Mouse (Mus musculus): Measurements from ENCODE around the gene Mrpl51. TPM values are rescaled to one million over a fixed set of nuclear protein-coding genes. Genes with fewer than 3 reads are reported as not detected.

Gene Mrpl51
- 210 and 220 TPM in 2 replicates for polyA plus RNA-seq (2015; fragmentation: Nextera tagmentation; extraction: Ambion mirVana)

- WGBS: under 1% methylated on average over 54 of the region's 54 CpGs
- H3K36me3 ChIP-seq: peaks cover 51% of the 10 kb centered on the region
Observed at GRCm38 (mm10) chr6:125191332-125192015, at the start of gene Mrpl51, which contains the start of gene Ncapd2. Gene Mrpl51, plus strand, starts transcription at chr6:125191801. Gene Ncapd2, minus strand, starts transcription at chr6:125191701.

GRCm38 (mm10) chr6:125142436-125142835 is 49.2 kb upstream of the Mrpl51 start:
- ATAC-seq (ENCODE audit: insufficient number of reproducible peaks, low FRiP score, low TSS enrichment, low read depth): no peak
- no peak overlapping the region for H3K27ac ChIP-seq
- peaks cover 71% of the 10 kb centered on the region for H3K36me3 ChIP-seq
- H3K9ac ChIP-seq: no peak overlapping the region
- no peaks in the 10 kb centered on the region for H3K9me3 ChIP-seq
- no peaks in the 10 kb centered on the region for H3K27me3 ChIP-seq
- no peak overlapping the region for H3K4me3 ChIP-seq
- no peak overlapping the region for H3K4me2 ChIP-seq
- peaks cover 26% of the 10 kb centered on the region for H3K4me1 ChIP-seq
- WGBS: 87% methylated on average over 8 of the region's 8 CpGs

More at GRCm38 (mm10) chr6:125191332-125192015, at the start of gene Mrpl51, which contains the start of gene Ncapd2:
- Histone ChIP-seq H3K4me2 (peak within 1 kb of the TSS; percentile 67), H3K27me3 (no peaks in the 10 kb centered on the region), H3K4me3 (peak within 1 kb of the TSS; percentile 74), H3K9ac (peak within 1 kb of the TSS; percentile 63), H3K4me1 (peaks cover 11% of the 10 kb centered on the region), H3K27ac (peak within 1 kb of the TSS; percentile 99), H3K9me3 (no peaks in the 10 kb centered on the region)
- ATAC-seq (ENCODE audit: insufficient number of reproducible peaks, low FRiP score, low TSS enrichment, low read depth): peak; percentile 96

- Histone ChIP-seq H3K4me1 (peaks cover 32% of the 10 kb centered on the region), H3K4me2 (no peak overlapping the region), H3K4me3 (no peak overlapping the region), H3K27me3 (no peaks in the 10 kb centered on the region), H3K27ac (no peak overlapping the region), H3K9ac (no peak overlapping the region), H3K36me3 (peaks cover 65% of the 10 kb centered on the region), H3K9me3 (no peaks in the 10 kb centered on the region)
- 74% methylated on average over 3 of the region's 3 CpGs for WGBS
- ATAC-seq (ENCODE audit: insufficient number of reproducible peaks, low FRiP score, low TSS enrichment, low read depth): no peak
Observed at GRCm38 (mm10) chr6:125143128-125143527, 48.5 kb upstream of the Mrpl51 start.

- peaks cover 62% of the 10 kb centered on the region for H3K36me3 ChIP-seq
- no peak overlapping the region for H3K27ac ChIP-seq
- no peak overlapping the region for H3K9ac ChIP-seq
- no peaks in the 10 kb centered on the region for H3K9me3 ChIP-seq
- H3K4me3 ChIP-seq: no peak overlapping the region
- WGBS: 83% methylated on average over 9 of the region's 9 CpGs
- H3K4me2 ChIP-seq: no peak overlapping the region
- ATAC-seq (ENCODE audit: insufficient number of reproducible peaks, low FRiP score, low TSS enrichment, low read depth): no peak
- H3K27me3 ChIP-seq: no peaks in the 10 kb centered on the region
- peaks cover 40% of the 10 kb centered on the region for H3K4me1 ChIP-seq
Observed at GRCm38 (mm10) chr6:125143904-125144303, 47.7 kb upstream of the Mrpl51 start.

GRCm38 (mm10) chr6:125145001-125145400 is 46.6 kb upstream of the Mrpl51 start, which contains the start of gene Iffo1:
Gene Iffo1, plus strand, starts transcription at chr6:125145241.
- peak within 1 kb of the TSS; percentile 69 for H3K9ac ChIP-seq
- WGBS: 2% methylated on average over 16 of the region's 16 CpGs
- H3K36me3 ChIP-seq: peaks cover 51% of the 10 kb centered on the region
- H3K27me3 ChIP-seq: no peaks in the 10 kb centered on the region
- H3K4me1 ChIP-seq: peaks cover 48% of the 10 kb centered on the region
- no peaks in the 10 kb centered on the region for H3K9me3 ChIP-seq
- H3K4me2 ChIP-seq: peak within 1 kb of the TSS; percentile 87
- peak within 1 kb of the TSS; percentile 91 for H3K27ac ChIP-seq
- ATAC-seq (ENCODE audit: insufficient number of reproducible peaks, low FRiP score, low TSS enrichment, low read depth): peak; percentile 81
- H3K4me3 ChIP-seq: peak within 1 kb of the TSS; percentile 70

GRCm38 (mm10) chr6:125145479-125145951 is 46.1 kb upstream of the Mrpl51 start:
- ATAC-seq (ENCODE audit: insufficient number of reproducible peaks, low FRiP score, low TSS enrichment, low read depth): no peak
- Histone ChIP-seq H3K27ac (peak overlapping the region; percentile 91), H3K4me1 (peaks cover 48% of the 10 kb centered on the region), H3K27me3 (no peaks in the 10 kb centered on the region), H3K9ac (peak overlapping the region; percentile 69), H3K9me3 (no peaks in the 10 kb centered on the region), H3K36me3 (peaks cover 45% of the 10 kb centered on the region), H3K4me2 (peak overlapping the region; percentile 87), H3K4me3 (peak overlapping the region; percentile 70)
- 2% methylated on average over 33 of the region's 35 CpGs for WGBS

GRCm38 (mm10) chr6:125146148-125146547 is 45.5 kb upstream of the Mrpl51 start:
- H3K9me3 ChIP-seq: no peaks in the 10 kb centered on the region
- peak overlapping the region; percentile 91 for H3K27ac ChIP-seq
- H3K27me3 ChIP-seq: no peaks in the 10 kb centered on the region
- H3K4me3 ChIP-seq: peak overlapping the region; percentile 70
- ATAC-seq (ENCODE audit: insufficient number of reproducible peaks, low FRiP score, low TSS enrichment, low read depth): no peak
- 31% methylated on average over 7 of the region's 7 CpGs for WGBS
- H3K36me3 ChIP-seq: peaks cover 42% of the 10 kb centered on the region
- H3K9ac ChIP-seq: peak overlapping the region; percentile 69; the same call in 1 of the 2 replicates
- peak overlapping the region; percentile 87 for H3K4me2 ChIP-seq
- peaks cover 48% of the 10 kb centered on the region for H3K4me1 ChIP-seq

GRCm38 (mm10) chr6:125146797-125147196 is 44.8 kb upstream of the Mrpl51 start:
- no peaks in the 10 kb centered on the region for H3K9me3 ChIP-seq
- H3K9ac ChIP-seq: no peak overlapping the region
- ATAC-seq (ENCODE audit: insufficient number of reproducible peaks, low FRiP score, low TSS enrichment, low read depth): no peak
- peak overlapping the region; percentile 87 for H3K4me2 ChIP-seq
- peak overlapping the region; percentile 70 for H3K4me3 ChIP-seq
- peaks cover 41% of the 10 kb centered on the region for H3K36me3 ChIP-seq
- 75% methylated on average over 4 of the region's 4 CpGs for WGBS
- peaks cover 48% of the 10 kb centered on the region for H3K4me1 ChIP-seq
- no peaks in the 10 kb centered on the region for H3K27me3 ChIP-seq
- peak overlapping the region; percentile 79 for H3K27ac ChIP-seq

GRCm38 (mm10) chr6:125147329-125147728 is 44.3 kb upstream of the Mrpl51 start:
- WGBS: 68% methylated on average over 10 of the region's 10 CpGs
- ATAC-seq (ENCODE audit: insufficient number of reproducible peaks, low FRiP score, low TSS enrichment, low read depth): peak; percentile 42; the same call in 1 of the 2 replicates
- H3K36me3 ChIP-seq: peaks cover 40% of the 10 kb centered on the region
- H3K27me3 ChIP-seq: no peaks in the 10 kb centered on the region
- peaks cover 48% of the 10 kb centered on the region for H3K4me1 ChIP-seq
- peak overlapping the region; percentile 87; the same call in 1 of the 2 replicates for H3K4me2 ChIP-seq
- H3K9ac ChIP-seq: no peak overlapping the region
- H3K9me3 ChIP-seq: no peaks in the 10 kb centered on the region
- H3K27ac ChIP-seq: peak overlapping the region; percentile 79
- peak overlapping the region; percentile 70 for H3K4me3 ChIP-seq

GRCm38 (mm10) chr6:125148251-125148925 is 43.2 kb upstream of the Mrpl51 start:
- peak overlapping the region; percentile 10 for H3K4me3 ChIP-seq
- 64% methylated on average over 17 of the region's 18 CpGs for WGBS
- peaks cover 41% of the 10 kb centered on the region for H3K36me3 ChIP-seq
- peaks cover 53% of the 10 kb centered on the region for H3K4me1 ChIP-seq
- ATAC-seq (ENCODE audit: insufficient number of reproducible peaks, low FRiP score, low TSS enrichment, low read depth): no peak
- no peaks in the 10 kb centered on the region for H3K27me3 ChIP-seq
- H3K4me2 ChIP-seq: peak overlapping the region; percentile 25
- H3K27ac ChIP-seq: peak overlapping the region; percentile 79
- no peak overlapping the region for H3K9ac ChIP-seq
- no peaks in the 10 kb centered on the region for H3K9me3 ChIP-seq

- H3K9ac ChIP-seq: no peak overlapping the region
- peak overlapping the region; percentile 10; the same call in 1 of the 2 replicates for H3K4me3 ChIP-seq
Observed at GRCm38 (mm10) chr6:125148926-125149568, 42.6 kb upstream of the Mrpl51 start.

More at GRCm38 (mm10) chr6:125148926-125149568, 42.6 kb upstream of the Mrpl51 start:
- Histone ChIP-seq H3K4me2 (peak overlapping the region; percentile 25), H3K4me1 (peaks cover 53% of the 10 kb centered on the region), H3K9me3 (no peaks in the 10 kb centered on the region), H3K36me3 (peaks cover 41% of the 10 kb centered on the region), H3K27ac (peak overlapping the region; percentile 79), H3K27me3 (no peaks in the 10 kb centered on the region)
- WGBS: 70% methylated on average over 16 of the region's 16 CpGs
- peak; percentile 21; the same call in 1 of the 2 replicates for ATAC-seq (ENCODE audit: insufficient number of reproducible peaks, low FRiP score, low TSS enrichment, low read depth)

Data from limb, embryonic 15.5 days (tissue).